Mouse (Mus musculus) C2C12 (cell line): Measurements from ENCODE around the gene Rnd3. TPM values are rescaled to one million over a fixed set of nuclear protein-coding genes. Genes with fewer than 3 reads are reported as not detected.
A peak's percentile ranks its signal among the peaks of the same experiment; 100 is the strongest.

ENCODE experiments used
- H3K27me3 ChIP-seq: one replicate; pipeline ENCODE4 v1.6.1; 2011; ENCODE audit not compliant: control insufficient read depth, insufficient read depth, insufficient read length
- H3K36me3 ChIP-seq: one replicate; pipeline ENCODE4 v1.6.1; 2011; ENCODE audit not compliant: control insufficient read depth, insufficient read depth
- H3K4me3 ChIP-seq: one replicate; pipeline ENCODE4 v1.5.1; 2011; ENCODE audit warnings: mild to moderate bottlenecking, control low read depth; ENCODE audit not compliant: poor library complexity, insufficient read depth, severe bottlenecking
- H3K79me2 ChIP-seq: one replicate; pipeline ENCODE4 v1.6.1; 2011; ENCODE audit not compliant: control insufficient read depth, insufficient read depth
- H3K79me3 ChIP-seq: one replicate; pipeline ENCODE4 v1.6.1; 2011; ENCODE audit warnings: low read depth, control low read depth
- H3ac ChIP-seq: one replicate; pipeline ENCODE3; 2011; ENCODE audit warnings: low read depth; ENCODE audit not compliant: control insufficient read depth, insufficient read length
- CEBPB ChIP-seq: IDR thresholded peaks from one replicate; pipeline ENCODE4 v1.6.1; 2011; ENCODE audit warnings: low read depth, mild to moderate bottlenecking, control low read depth, moderate library complexity
- CTCF ChIP-seq: IDR thresholded peaks from one replicate; pipeline ENCODE4 v1.5.1; 2011; ENCODE audit not compliant: control insufficient read depth, insufficient read depth, insufficient read length
- FOSL1 ChIP-seq: IDR thresholded peaks from one replicate; pipeline ENCODE4 v1.8.0; 2011; ENCODE audit warnings: mild to moderate bottlenecking, low read length; ENCODE audit not compliant: poor library complexity, insufficient read depth, severe bottlenecking
- MAX ChIP-seq: IDR thresholded peaks from one replicate; pipeline ENCODE4 v1.6.1; 2011; ENCODE audit warnings: mild to moderate bottlenecking, control low read depth
- MYOD1 ChIP-seq: IDR thresholded peaks from one replicate; pipeline ENCODE4 v1.6.1; 2011; ENCODE audit warnings: low read depth; ENCODE audit not compliant: control insufficient read depth, insufficient read length
- MYOG ChIP-seq: IDR thresholded peaks from one replicate; pipeline ENCODE4 v1.6.1; 2011; ENCODE audit not compliant: control insufficient read depth, insufficient read length; ENCODE audit errors: extremely low read depth
- USF1 ChIP-seq: IDR thresholded peaks from one replicate; pipeline ENCODE4 v1.6.1; 2011; ENCODE audit warnings: low read depth, mild to moderate bottlenecking, control low read depth, moderate library complexity
- polyA plus RNA-seq: library from polyadenylated mRNA; unstranded; fragments of >200 nt; fragmentation: generic; extraction: Trizol; gene quantifications from one replicate; pipeline ENCODE4 v1.2.1, GENCODE M21; 2012; ENCODE audit warnings: missing spikeins

The Rnd3 gene
- polyA plus RNA-seq, 1 experiment = 8.5 TPM

- Histone ChIP-seq H3K79me3 (no peaks in the 10 kb centered on the region), H3K79me2 (no peaks in the 10 kb centered on the region), H3ac (no peak overlapping the region), H3K4me3 (no peak overlapping the region), H3K27me3 (no peaks in the 10 kb centered on the region), H3K36me3 (no peaks in the 10 kb centered on the region)
- TF ChIP-seq MYOG = no peak
- no peak for TF ChIP-seq CTCF
- TF ChIP-seq FOSL1 = no peak
- TF ChIP-seq MYOD1 = no peak
- no peak for TF ChIP-seq CEBPB
- TF ChIP-seq MAX = no peak
These were observed 28.7 kb upstream of the Rnd3 start for GRCm38 (mm10) chr2:51177615-51178014.

GRCm38 (mm10) chr2:51175276-51175675 is 26.4 kb upstream of the Rnd3 start:
- no peaks in the 10 kb centered on the region for H3K79me2 ChIP-seq
- no peaks in the 10 kb centered on the region for H3K27me3 ChIP-seq
- H3ac ChIP-seq = no peak overlapping the region
- TF ChIP-seq FOSL1 = no peak
- no peak for TF ChIP-seq CTCF
- TF ChIP-seq MYOD1 = no peak
- TF ChIP-seq USF1 = no peak
- no peak for TF ChIP-seq MYOG
- no peak for TF ChIP-seq MAX
- no peak for TF ChIP-seq CEBPB
- no peak overlapping the region for H3K4me3 ChIP-seq
- no peaks in the 10 kb centered on the region for H3K36me3 ChIP-seq
- no peaks in the 10 kb centered on the region for H3K79me3 ChIP-seq

DNA sequence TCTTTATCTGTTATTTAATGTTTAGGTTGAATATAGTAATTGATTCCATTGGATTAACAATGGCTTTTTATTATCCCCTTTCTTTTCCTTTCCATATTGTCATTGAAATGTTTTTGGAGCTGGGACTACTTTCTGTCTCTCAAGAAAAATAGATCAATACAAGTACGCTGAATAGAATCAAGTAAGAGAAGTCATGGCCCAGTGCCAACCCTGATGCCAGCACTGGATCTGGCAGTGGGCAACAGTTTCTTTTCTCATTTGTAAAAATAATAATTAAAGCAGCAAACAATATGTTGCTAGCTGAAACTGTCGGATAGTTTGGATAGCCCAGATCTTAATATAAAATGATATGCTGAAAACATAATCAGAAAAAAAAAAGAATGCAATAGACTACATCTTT is 12.2 kb upstream of the Rnd3 start:
- H3K79me2 ChIP-seq = no peaks in the 10 kb centered on the region
- TF ChIP-seq USF1 (no peak), MYOD1 (no peak), MAX (no peak), FOSL1 (no peak), CTCF (no peak), CEBPB (no peak), MYOG (no peak)
- H3K27me3 ChIP-seq = no peaks in the 10 kb centered on the region
- no peak overlapping the region for H3ac ChIP-seq
- no peaks in the 10 kb centered on the region for H3K79me3 ChIP-seq
- no peaks in the 10 kb centered on the region for H3K36me3 ChIP-seq
- no peak overlapping the region for H3K4me3 ChIP-seq

DNA sequence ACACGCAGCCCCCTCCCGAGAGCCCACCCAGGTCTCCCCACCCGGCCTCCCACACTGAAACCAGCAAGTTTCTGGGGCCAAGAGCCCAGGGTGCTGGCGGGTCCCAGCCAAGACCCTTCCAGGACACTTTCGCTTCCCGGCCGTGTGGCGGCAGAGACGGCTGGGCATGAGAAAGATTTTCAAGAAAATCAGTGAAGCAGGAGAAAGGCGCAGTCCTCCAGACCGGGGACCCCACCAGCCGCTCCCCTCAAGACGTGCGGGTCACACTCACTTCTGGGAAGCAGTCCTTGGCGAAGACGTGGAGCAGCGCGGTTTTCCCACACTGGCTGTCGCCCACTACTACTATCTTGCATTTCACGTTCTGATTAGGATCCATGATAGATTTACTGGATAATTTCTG is 457 bp downstream of the Rnd3 start:
- TF ChIP-seq MYOD1 (no peak), MYOG (no peak), MAX (no peak), USF1 (no peak), FOSL1 (no peak), CEBPB (no peak), CTCF (no peak)
- peaks cover 51% of the 10 kb centered on the region for H3K79me3 ChIP-seq
- no peaks in the 10 kb centered on the region for H3K27me3 ChIP-seq
- H3K36me3 ChIP-seq = peaks cover 24% of the 10 kb centered on the region
- H3ac ChIP-seq = peak overlapping the region; percentile 91
- peak overlapping the region; percentile 97 for H3K4me3 ChIP-seq
- peaks cover 55% of the 10 kb centered on the region for H3K79me2 ChIP-seq

- Histone ChIP-seq H3K36me3 (peaks cover 29% of the 10 kb centered on the region), H3K79me3 (peaks cover 56% of the 10 kb centered on the region), H3K27me3 (no peaks in the 10 kb centered on the region), H3ac (peak overlapping the region; percentile 91), H3K4me3 (peak overlapping the region; percentile 97), H3K79me2 (peaks cover 59% of the 10 kb centered on the region)
- TF ChIP-seq MAX = no peak
These were observed 875 bp downstream of the Rnd3 start for GRCm38 (mm10) chr2:51148065-51148407.

DNA sequence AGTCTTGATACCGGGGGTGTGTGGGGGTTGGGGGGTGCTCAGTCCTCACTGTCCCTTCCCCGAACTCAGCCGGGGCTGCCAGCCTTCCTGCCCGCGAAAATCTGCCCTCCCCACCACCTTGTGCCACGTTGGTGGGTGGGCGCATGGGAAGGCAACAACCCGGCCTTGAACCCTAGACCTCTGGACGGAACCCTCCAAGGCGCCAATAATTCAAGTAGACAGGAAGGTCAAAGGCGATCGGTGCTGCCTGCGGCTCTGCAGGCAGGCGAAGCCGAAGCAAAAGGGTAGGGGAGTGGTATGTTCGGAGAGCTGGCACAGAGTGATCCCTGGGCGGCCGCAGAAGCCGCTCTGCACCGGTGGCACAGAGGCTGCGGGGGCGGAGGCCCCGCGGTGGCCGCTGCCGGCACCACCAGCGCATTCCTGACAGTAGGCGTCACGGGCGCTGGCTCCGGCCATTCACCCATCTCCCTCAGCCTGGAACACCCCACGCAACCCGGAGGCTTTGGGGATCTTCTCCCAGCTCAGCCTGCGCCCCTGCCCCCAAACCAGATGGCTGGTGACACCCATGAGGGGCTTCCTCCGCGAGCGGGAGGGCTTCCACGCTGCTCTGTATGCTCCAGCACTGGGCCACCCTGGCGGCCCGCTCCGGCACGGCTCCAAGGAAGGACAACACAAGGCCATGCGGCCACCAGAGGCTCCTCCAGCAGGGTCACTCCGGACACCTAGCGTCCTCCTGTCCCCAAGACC is 1.4 kb downstream of the Rnd3 start:
- H3K79me3 ChIP-seq = peaks cover 61% of the 10 kb centered on the region
- H3K36me3 ChIP-seq = peaks cover 34% of the 10 kb centered on the region
- H3K79me2 ChIP-seq = peaks cover 65% of the 10 kb centered on the region
- H3K4me3 ChIP-seq = peak overlapping the region; percentile 97
- TF ChIP-seq CTCF = peak; percentile 41
- TF ChIP-seq CEBPB = no peak
- no peak for TF ChIP-seq USF1
- peak; percentile 8 for TF ChIP-seq MAX
- H3K27me3 ChIP-seq = no peaks in the 10 kb centered on the region
- peak overlapping the region; percentile 91 for H3ac ChIP-seq
